Mouse (Mus musculus) stomach, embryonic 16.5 days (tissue): ENCODE data around the gene Kcne1. TPM values are rescaled to one million over a fixed set of nuclear protein-coding genes. Genes with fewer than 3 reads are reported as not detected.

ENCODE experiments used
- ATAC-seq: fragments of 200-750 bp; cut with Nextera tagmentation; 2 replicates; pipeline ENCODE4 v1.8.0; 2017; ENCODE audit warnings: moderate number of reproducible peaks, moderate TSS enrichment; ENCODE audit not compliant: insufficient read depth, low FRiP score
- H3K27ac ChIP-seq: fragments of 300-500 bp; sonication (generic); 2 replicates; pipeline ENCODE4 v1.5.1; 2014; ENCODE audit warnings: low read length
- H3K27me3 ChIP-seq: fragments of 300-500 bp; sonication (generic); 2 replicates; pipeline ENCODE4 v1.6.1; 2014; ENCODE audit warnings: low read length, control low read depth, mixed read lengths; ENCODE audit not compliant: control insufficient read depth, insufficient read depth
- H3K36me3 ChIP-seq: fragments of 300-500 bp; sonication (generic); 2 replicates; pipeline ENCODE4 v1.6.1; 2014; ENCODE audit warnings: low read length; ENCODE audit not compliant: control insufficient read depth, insufficient read depth
- H3K4me1 ChIP-seq: fragments of 300-500 bp; sonication (generic); 2 replicates; pipeline ENCODE4 v1.6.1; 2014; ENCODE audit warnings: low read length, control low read depth, mixed read lengths; ENCODE audit not compliant: control insufficient read depth, insufficient read depth
- H3K4me2 ChIP-seq: fragments of 300-500 bp; sonication (generic); 2 replicates; pipeline ENCODE4 v1.6.1; 2014; ENCODE audit warnings: low read depth, low read length, mixed read lengths
- H3K4me3 ChIP-seq: fragments of 300-500 bp; sonication (generic); replicated peaks from 2 replicates; pipeline ENCODE4 v1.5.1; 2014; ENCODE audit warnings: mild to moderate bottlenecking, low read length
- H3K9ac ChIP-seq: fragments of 300-500 bp; sonication (generic); 2 replicates; pipeline ENCODE4 v1.6.1; 2014; ENCODE audit warnings: low read length
- H3K9me3 ChIP-seq: fragments of 300-500 bp; sonication (generic); replicated peaks from 2 replicates; pipeline ENCODE4 v1.6.1; 2016; ENCODE audit warnings: low read length, control low read depth; ENCODE audit not compliant: control insufficient read depth
- WGBS: fragments of 180-500 bp; shearing (Covaris S2); extraction: QIAGEN DNeasy Blood & Tissue Kit; methylation state at CpG from one replicate; pipeline ENCODE4 v1.1.7; 2014; 5-methylcytosine and 5-hydroxymethylcytosine counted together
- polyA plus RNA-seq: library from polyadenylated mRNA; unstranded; fragments of >200 nt; fragmentation: Nextera tagmentation; extraction: Ambion mirVana; gene quantifications from 2 replicates; pipeline ENCODE4 v1.2.1, GENCODE M21; 2015

Kcne1 gene
- 0.92 and 1.6 TPM in 2 replicates for polyA plus RNA-seq

GRCm38 (mm10) chr16:92359229-92359628 is at the start of gene Kcne1:
Kcne1 (minus strand) TSS chr16:92359468.
- Histone ChIP-seq H3K9ac (0 out of 2 replicates have a peak within 1 kb of the TSS, but pooled peaks have one; percentile 12), H3K27me3 (no peaks in the 10 kb centered on the region), H3K9me3 (no peaks in the 10 kb centered on the region), H3K36me3 (no peaks in the 10 kb centered on the region), H3K4me3 (no peak within 1 kb of the TSS), H3K27ac (no peak within 1 kb of the TSS), H3K4me1 (no peaks in the 10 kb centered on the region), H3K4me2 (0 out of 2 replicates have a peak within 1 kb of the TSS, but pooled peaks have one; percentile 1)
- 0 out of 2 replicates have a peak, but pooled peaks have one; percentile 22 for ATAC-seq
- 41% methylated on average over 9 of the region's 9 CpGs for WGBS

- 31% methylated on average over 2 of the region's 2 CpGs for WGBS
- no peaks in the 10 kb centered on the region for H3K36me3 ChIP-seq
- no peaks in the 10 kb centered on the region for H3K9me3 ChIP-seq
- H3K4me2 ChIP-seq: no peak overlapping the region
- H3K27ac ChIP-seq: no peak overlapping the region
- ATAC-seq: no peak
- H3K4me3 ChIP-seq: no peak overlapping the region
- no peak overlapping the region for H3K9ac ChIP-seq
- no peaks in the 10 kb centered on the region for H3K27me3 ChIP-seq
- H3K4me1 ChIP-seq: peaks cover 17% of the 10 kb centered on the region
These were observed 48.6 kb upstream of the Kcne1 start for GRCm38 (mm10) chr16:92407883-92408282.

- Histone ChIP-seq H3K27ac (no peak overlapping the region), H3K9me3 (no peaks in the 10 kb centered on the region), H3K4me1 (peaks cover 37% of the 10 kb centered on the region), H3K36me3 (no peaks in the 10 kb centered on the region), H3K27me3 (no peaks in the 10 kb centered on the region), H3K4me2 (no peak overlapping the region), H3K9ac (no peak overlapping the region), H3K4me3 (no peak overlapping the region)
- ATAC-seq: no peak
- 93% methylated on average over 2 of the region's 2 CpGs for WGBS
These were observed 44.9 kb upstream of the Kcne1 start for GRCm38 (mm10) chr16:92404141-92404540.

GRCm38 (mm10) chr16:92403069-92403468 is 43.8 kb upstream of the Kcne1 start:
- no peaks in the 10 kb centered on the region for H3K27me3 ChIP-seq
- no peak overlapping the region; the same call in 1 of the 2 replicates for H3K4me3 ChIP-seq
- no peaks in the 10 kb centered on the region for H3K36me3 ChIP-seq
- H3K4me1 ChIP-seq: peaks cover 41% of the 10 kb centered on the region
- H3K27ac ChIP-seq: peak overlapping the region; percentile 67
- 0 out of 2 replicates have a peak overlapping the region, but pooled peaks have one; percentile 13 for H3K9ac ChIP-seq
- peak; percentile 7; the same call in 1 of the 2 replicates for ATAC-seq
- H3K4me2 ChIP-seq: peak overlapping the region; percentile 6; the same call in 1 of the 2 replicates
- 52% methylated on average over 10 of the region's 10 CpGs for WGBS
- no peaks in the 10 kb centered on the region for H3K9me3 ChIP-seq

- Histone ChIP-seq H3K4me2 (no peak overlapping the region), H3K27ac (peak overlapping the region; percentile 67; the same call in 1 of the 2 replicates), H3K9me3 (no peaks in the 10 kb centered on the region), H3K4me3 (no peak overlapping the region), H3K4me1 (peaks cover 45% of the 10 kb centered on the region), H3K9ac (no peak overlapping the region), H3K36me3 (no peaks in the 10 kb centered on the region), H3K27me3 (no peaks in the 10 kb centered on the region)
- WGBS: 34% methylated on average over 8 of the region's 8 CpGs
- ATAC-seq: no peak
These were observed 42.9 kb upstream of the Kcne1 start for GRCm38 (mm10) chr16:92402216-92402615.

GRCm38 (mm10) chr16:92401206-92401605 is 41.9 kb upstream of the Kcne1 start:
- Histone ChIP-seq H3K4me3 (no peak overlapping the region), H3K36me3 (no peaks in the 10 kb centered on the region), H3K4me1 (peaks cover 45% of the 10 kb centered on the region), H3K27me3 (no peaks in the 10 kb centered on the region), H3K9me3 (no peaks in the 10 kb centered on the region), H3K4me2 (no peak overlapping the region), H3K27ac (no peak overlapping the region), H3K9ac (no peak overlapping the region)
- ATAC-seq: no peak
- WGBS: 62% methylated on average over 10 of the region's 10 CpGs

- Histone ChIP-seq H3K4me2 (peak overlapping the region; percentile 75), H3K27ac (peak overlapping the region; percentile 76), H3K4me3 (peak overlapping the region; percentile 48), H3K27me3 (no peaks in the 10 kb centered on the region), H3K4me1 (peaks cover 45% of the 10 kb centered on the region), H3K9ac (peak overlapping the region; percentile 67), H3K9me3 (no peaks in the 10 kb centered on the region), H3K36me3 (no peaks in the 10 kb centered on the region; the same call in 1 of the 2 replicates)
- WGBS: under 1% methylated on average over 37 of the region's 37 CpGs
- ATAC-seq: peak; percentile 90
These were observed 40.5 kb upstream of the Kcne1 start for GRCm38 (mm10) chr16:92399490-92400458.

- Histone ChIP-seq H3K27ac (no peak overlapping the region), H3K27me3 (no peaks in the 10 kb centered on the region), H3K4me3 (peak overlapping the region; percentile 48), H3K4me2 (peak overlapping the region; percentile 75), H3K9me3 (no peaks in the 10 kb centered on the region), H3K9ac (no peak overlapping the region), H3K36me3 (no peaks in the 10 kb centered on the region; the same call in 1 of the 2 replicates), H3K4me1 (peaks cover 45% of the 10 kb centered on the region)
- 52% methylated on average over 6 of the region's 6 CpGs for WGBS
- ATAC-seq: no peak
These were observed 39.4 kb upstream of the Kcne1 start for GRCm38 (mm10) chr16:92398574-92399118.
